Mouse (Mus musculus): ENCODE measurements around the gene Vsnl1. TPM values are rescaled to one million over a fixed set of nuclear protein-coding genes. Genes with fewer than 3 reads are reported as not detected.

Gene Vsnl1
- total and polyA plus RNA-seq, 3 experiments: 0.16 TPM; not detected in 2

DNA sequence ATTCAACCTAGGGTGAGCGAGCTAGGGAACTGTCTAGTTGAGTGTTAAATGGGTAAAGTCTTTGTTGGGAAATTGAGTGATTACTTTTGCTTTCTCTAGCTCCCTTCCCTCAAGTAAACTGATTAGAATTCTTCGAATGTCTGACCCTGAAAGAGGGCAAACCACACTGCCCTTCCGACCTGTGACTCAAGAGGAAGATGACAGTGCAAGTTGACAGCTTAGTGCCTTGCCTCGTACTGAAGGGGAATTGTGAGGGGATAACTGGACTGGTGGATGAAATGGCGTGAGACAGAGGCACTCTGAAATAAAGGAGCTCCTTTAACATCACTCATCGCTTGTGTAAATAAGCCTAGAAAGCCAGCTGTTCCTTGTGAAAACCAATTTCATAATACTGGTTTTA, 118.7 kb downstream of the Vsnl1 start:
- Histone ChIP-seq H3K9me3 (replicated peaks) (no peaks in the 10 kb centered on the region), H3K27me3 (ENCODE audit: insufficient read depth, low read length) (no peaks in the 10 kb centered on the region), H3K36me3 (replicated peaks) (peaks cover 55% of the 10 kb centered on the region), H3K4me1 (ENCODE audit: insufficient read depth, low read depth, low read length) (no peaks in the 10 kb centered on the region), H3K4me3 (ENCODE audit: low read depth, low read length) (no peak overlapping the region)
- ATAC-seq (ENCODE audit: extremely low read depth, insufficient number of reproducible peaks, low FRiP score, poor library complexity, severe bottlenecking) (no peak), DNase-seq (ENCODE audit: low spot score) (no peak)
- TF ChIP-seq GATA1 (IDR thresholded peaks at IDR 0.05; ENCODE audit: borderline replicate concordance, low read length) (no peak), GATA2 (IDR thresholded peaks at IDR 0.05; ENCODE audit: borderline replicate concordance, low read depth, low read length) (no peak), TAL1 (conservative IDR thresholded peaks at IDR 0.05; ENCODE audit: low read depth, low read length) (no peak), CTCF (IDR thresholded peaks at IDR 0.05; ENCODE audit: low read depth, low read length) (no peak), POLR2AphosphoS5 (IDR thresholded peaks at IDR 0.05; ENCODE audit: insufficient replicate concordance, low read depth, low read length) (no peak)

DNA sequence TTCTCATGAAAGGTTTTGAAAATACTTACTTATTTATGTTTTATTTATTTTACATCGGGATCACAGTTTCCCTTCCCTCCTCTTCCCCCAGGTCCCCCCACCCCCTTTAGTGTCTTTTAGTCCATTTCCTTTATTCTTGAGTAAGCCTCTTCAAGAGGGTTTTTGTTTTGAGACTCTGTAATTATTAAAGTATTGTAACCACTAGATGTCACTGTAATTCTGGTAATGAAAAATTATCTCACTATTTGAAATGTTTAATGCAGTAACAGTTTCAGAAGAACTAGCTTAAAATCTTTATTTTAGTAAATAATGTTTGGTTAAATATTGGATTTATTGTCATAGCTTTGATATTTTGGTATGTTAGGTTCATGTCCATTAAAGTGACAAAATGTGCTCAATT, 122.6 kb downstream of the Vsnl1 start:
- no peaks in the 10 kb centered on the region for H3K27me3 ChIP-seq (ENCODE audit: insufficient read depth, low read length)
- ATAC-seq (ENCODE audit: extremely low read depth, insufficient number of reproducible peaks, low FRiP score, poor library complexity, severe bottlenecking) (no peak), DNase-seq (ENCODE audit: low spot score) (no peak)
- peaks cover 67% of the 10 kb centered on the region for H3K36me3 ChIP-seq (replicated peaks)
- no peaks in the 10 kb centered on the region for H3K9me3 ChIP-seq (replicated peaks)
- H3K4me3 ChIP-seq (ENCODE audit: low read depth, low read length): no peak overlapping the region
- no peak for TF ChIP-seq CTCF (IDR thresholded peaks at IDR 0.05; ENCODE audit: low read depth, low read length)
- TF ChIP-seq POLR2AphosphoS5 (IDR thresholded peaks at IDR 0.05; ENCODE audit: insufficient replicate concordance, low read depth, low read length): no peak
- TF ChIP-seq GATA1 (IDR thresholded peaks at IDR 0.05; ENCODE audit: borderline replicate concordance, low read length): no peak
- no peak for TF ChIP-seq TAL1 (conservative IDR thresholded peaks at IDR 0.05; ENCODE audit: low read depth, low read length)
- no peak for TF ChIP-seq GATA2 (IDR thresholded peaks at IDR 0.05; ENCODE audit: borderline replicate concordance, low read depth, low read length)
- no peaks in the 10 kb centered on the region for H3K4me1 ChIP-seq (ENCODE audit: insufficient read depth, low read depth, low read length)

DNA sequence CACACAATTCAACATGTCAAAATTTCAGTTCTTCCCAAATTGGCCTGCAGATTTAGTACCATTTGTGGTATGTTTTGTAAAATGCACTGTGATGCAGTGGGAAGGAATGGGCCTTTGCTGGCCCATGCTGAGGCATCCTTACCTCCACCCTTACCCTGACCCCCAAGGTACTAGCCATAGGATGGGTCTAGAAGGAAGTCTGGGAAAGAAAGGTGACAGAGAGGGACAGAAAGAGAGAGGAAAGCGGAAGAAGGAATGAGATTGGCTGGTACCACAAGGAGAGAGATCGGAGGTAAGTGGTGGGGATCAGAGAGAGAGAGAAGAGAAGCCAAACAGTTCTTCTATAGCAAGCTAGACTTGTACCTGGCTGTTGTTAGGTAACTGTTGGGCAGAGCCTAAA, 125.3 kb downstream of the Vsnl1 start:
- no peak for TF ChIP-seq CTCF (IDR thresholded peaks at IDR 0.05; ENCODE audit: low read depth, low read length)
- TF ChIP-seq POLR2AphosphoS5 (IDR thresholded peaks at IDR 0.05; ENCODE audit: insufficient replicate concordance, low read depth, low read length): no peak
- TF ChIP-seq GATA2 (IDR thresholded peaks at IDR 0.05; ENCODE audit: borderline replicate concordance, low read depth, low read length): no peak
- TF ChIP-seq TAL1 (conservative IDR thresholded peaks at IDR 0.05; ENCODE audit: low read depth, low read length): no peak
- TF ChIP-seq GATA1 (IDR thresholded peaks at IDR 0.05; ENCODE audit: borderline replicate concordance, low read length): no peak
- H3K4me1 ChIP-seq (ENCODE audit: insufficient read depth, low read depth, low read length): no peaks in the 10 kb centered on the region
- peaks cover 71% of the 10 kb centered on the region for H3K36me3 ChIP-seq (replicated peaks)
- no peaks in the 10 kb centered on the region for H3K9me3 ChIP-seq (replicated peaks)
- H3K4me3 ChIP-seq (ENCODE audit: low read depth, low read length): no peak overlapping the region
- no peaks in the 10 kb centered on the region for H3K27me3 ChIP-seq (ENCODE audit: insufficient read depth, low read length)
- no peak for ATAC-seq (ENCODE audit: extremely low read depth, insufficient number of reproducible peaks, low FRiP score, poor library complexity, severe bottlenecking)
- no peak for DNase-seq (ENCODE audit: low spot score)

DNA sequence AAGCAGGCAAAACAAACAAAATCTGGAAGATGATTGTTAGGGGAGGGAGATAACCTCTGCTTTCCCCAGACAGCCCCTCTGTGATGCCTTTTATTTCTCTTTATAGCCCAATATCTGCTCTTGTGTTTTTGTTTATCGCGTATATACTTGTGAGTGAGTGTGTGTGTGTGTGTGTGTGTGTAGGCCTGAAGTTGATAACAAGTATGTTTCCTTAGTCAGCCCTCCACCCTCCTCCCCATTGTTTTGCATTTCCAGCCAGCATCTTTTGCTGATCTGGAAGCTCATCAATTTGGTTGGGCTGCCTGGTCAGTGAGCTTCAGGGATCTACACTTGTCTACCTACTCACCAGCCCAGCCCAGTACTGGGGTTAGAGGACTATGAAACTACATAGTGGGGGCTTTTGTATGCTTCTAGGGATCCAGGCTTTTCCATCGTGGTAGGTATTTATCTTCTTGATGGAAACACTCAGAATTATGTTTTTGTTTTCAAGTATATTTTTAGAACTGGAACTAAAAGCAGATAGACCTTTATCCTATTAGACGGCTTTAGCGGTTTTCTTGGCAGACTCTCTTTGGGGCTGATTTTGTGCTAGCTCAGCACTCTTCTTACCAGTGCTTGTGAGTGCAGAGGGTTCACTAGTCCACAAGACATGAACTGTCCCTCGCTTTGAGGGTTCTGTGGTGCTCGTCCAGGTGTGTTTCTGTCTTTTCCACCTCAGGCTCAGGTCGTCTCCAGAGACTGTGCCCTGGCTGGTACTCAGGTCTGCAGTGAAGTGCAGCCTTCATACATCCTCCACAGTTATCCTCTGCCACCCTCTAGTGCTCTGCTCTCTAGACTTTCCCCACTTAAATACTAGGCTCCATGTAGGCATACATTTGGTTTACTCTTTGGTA, 129.4 kb downstream of the Vsnl1 start:
- Histone ChIP-seq H3K4me3 (ENCODE audit: low read depth, low read length) (no peak overlapping the region), H3K9me3 (replicated peaks) (no peaks in the 10 kb centered on the region), H3K27me3 (ENCODE audit: insufficient read depth, low read length) (no peaks in the 10 kb centered on the region), H3K4me1 (ENCODE audit: insufficient read depth, low read depth, low read length) (no peaks in the 10 kb centered on the region), H3K36me3 (replicated peaks) (peaks cover 69% of the 10 kb centered on the region)
- TF ChIP-seq TAL1 (conservative IDR thresholded peaks at IDR 0.05; ENCODE audit: low read depth, low read length) (no peak), GATA1 (IDR thresholded peaks at IDR 0.05; ENCODE audit: borderline replicate concordance, low read length) (no peak), GATA2 (IDR thresholded peaks at IDR 0.05; ENCODE audit: borderline replicate concordance, low read depth, low read length) (no peak), CTCF (IDR thresholded peaks at IDR 0.05; ENCODE audit: low read depth, low read length) (no peak)
- ATAC-seq (ENCODE audit: extremely low read depth, insufficient number of reproducible peaks, low FRiP score, poor library complexity, severe bottlenecking) (no peak), DNase-seq (ENCODE audit: low spot score) (no peak)

DNA sequence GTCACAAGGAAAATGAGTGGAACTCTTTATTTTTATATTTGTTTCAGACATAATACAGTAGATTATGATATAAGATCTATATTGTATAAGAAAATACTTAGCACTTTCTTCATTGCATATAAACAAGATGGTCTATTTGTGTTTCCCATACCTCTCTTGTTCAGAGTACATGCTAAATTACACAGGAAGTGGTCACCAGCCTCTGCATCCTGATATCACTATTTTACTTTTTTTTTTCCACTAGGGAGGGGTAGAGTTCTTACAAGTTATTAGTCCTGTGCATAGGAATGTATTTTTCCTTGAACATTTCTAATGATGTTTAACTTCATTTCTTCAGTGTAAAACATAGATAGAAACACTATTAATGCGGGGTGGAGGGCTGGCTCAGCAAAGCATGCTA, 135.6 kb downstream of the Vsnl1 start:
- Histone ChIP-seq H3K27me3 (ENCODE audit: insufficient read depth, low read length) (no peaks in the 10 kb centered on the region), H3K4me3 (ENCODE audit: low read depth, low read length) (no peak overlapping the region), H3K36me3 (replicated peaks) (peaks cover 73% of the 10 kb centered on the region), H3K9me3 (replicated peaks) (no peaks in the 10 kb centered on the region), H3K4me1 (ENCODE audit: insufficient read depth, low read depth, low read length) (no peaks in the 10 kb centered on the region)
- TF ChIP-seq GATA1 (IDR thresholded peaks at IDR 0.05; ENCODE audit: borderline replicate concordance, low read length): no peak
- no peak for TF ChIP-seq TAL1 (conservative IDR thresholded peaks at IDR 0.05; ENCODE audit: low read depth, low read length)
- TF ChIP-seq CTCF (IDR thresholded peaks at IDR 0.05; ENCODE audit: low read depth, low read length): no peak
- no peak for TF ChIP-seq POLR2AphosphoS5 (IDR thresholded peaks at IDR 0.05; ENCODE audit: insufficient replicate concordance, low read depth, low read length)
- TF ChIP-seq GATA2 (IDR thresholded peaks at IDR 0.05; ENCODE audit: borderline replicate concordance, low read depth, low read length): no peak
- ATAC-seq (ENCODE audit: extremely low read depth, insufficient number of reproducible peaks, low FRiP score, poor library complexity, severe bottlenecking): no peak
- no peak for DNase-seq (ENCODE audit: low spot score)

DNA sequence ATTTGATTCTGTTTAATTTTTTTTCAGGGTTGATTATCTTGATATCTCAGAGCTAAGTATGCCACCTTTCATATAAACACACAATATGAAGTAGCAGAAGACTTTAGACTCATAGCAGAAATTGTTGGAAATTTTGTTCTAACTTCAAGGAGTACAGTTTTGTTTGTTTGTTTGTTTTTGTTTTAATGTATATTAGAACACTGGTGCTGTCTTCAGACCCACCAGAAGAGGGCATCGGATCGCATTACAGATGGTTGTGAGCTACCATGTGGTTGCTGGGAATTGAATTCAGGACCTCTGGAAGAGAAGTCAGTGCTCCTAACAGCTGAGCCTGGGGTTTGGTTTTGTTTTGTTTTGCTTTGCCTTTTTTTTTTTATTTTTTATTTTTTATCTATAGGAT, 150.0 kb downstream of the Vsnl1 start:
- Histone ChIP-seq H3K4me3 (ENCODE audit: low read depth, low read length) (no peak overlapping the region), H3K9me3 (replicated peaks) (no peaks in the 10 kb centered on the region), H3K27me3 (ENCODE audit: insufficient read depth, low read length) (no peaks in the 10 kb centered on the region), H3K36me3 (replicated peaks) (peaks cover 73% of the 10 kb centered on the region), H3K4me1 (ENCODE audit: insufficient read depth, low read depth, low read length) (no peaks in the 10 kb centered on the region)
- DNase-seq (ENCODE audit: low spot score): no peak
- TF ChIP-seq GATA1 (IDR thresholded peaks at IDR 0.05; ENCODE audit: borderline replicate concordance, low read length) (no peak), GATA2 (IDR thresholded peaks at IDR 0.05; ENCODE audit: borderline replicate concordance, low read depth, low read length) (no peak), CTCF (IDR thresholded peaks at IDR 0.05; ENCODE audit: low read depth, low read length) (no peak), POLR2AphosphoS5 (IDR thresholded peaks at IDR 0.05; ENCODE audit: insufficient replicate concordance, low read depth, low read length) (no peak), TAL1 (conservative IDR thresholded peaks at IDR 0.05; ENCODE audit: low read depth, low read length) (no peak)
- no peak for ATAC-seq (ENCODE audit: extremely low read depth, insufficient number of reproducible peaks, low FRiP score, poor library complexity, severe bottlenecking)

All from G1E (cell line).